Comparison of ENCODE assay signal across 8 mouse cellular contexts in genomic region chr11:120011761-120012560, GRCm38 (mm10). TPM values are rescaled to one million over a fixed set of nuclear protein-coding genes. Genes with fewer than 3 reads are reported as not detected.
DNase-seq lines count a peak whose midpoint lies in the region; ATAC-seq and TF ChIP-seq lines count a peak whose summit lies in the region.

No protein-coding gene starts in this region.

- DNase-seq in adrenal gland, postnatal 10 days, result peak; percentile 53
- no peak for DNase-seq in adrenal gland, adult 8-10 months
- DNase-seq in lung, adult 2 months, result no peak
- DNase-seq in hindbrain, embryonic 14.5 days (ENCODE audit: low spot score), result no peak
- peak; percentile 77 for DNase-seq in midbrain, postnatal 0 days (ENCODE audit: low spot score)
- no peak for DNase-seq in T-cell, adult 2 months (ENCODE audit: low spot score)
- DNase-seq in urinary bladder, postnatal 4 days (ENCODE audit: low spot score in 2 of 2), result no peak

- H3K9ac ChIP-seq in lung, embryonic 16.5 days (ENCODE audit: low read length), result no peak overlapping the region
- peak overlapping the region; percentile 12; the same call in 1 of the 2 replicates for H3K9ac ChIP-seq in hindbrain, embryonic 14.5 days
- H3K9ac ChIP-seq in midbrain, postnatal 0 days (replicated peaks; ENCODE audit: low read length, poor library complexity, severe bottlenecking), result no peak overlapping the region; the same call in 1 of the 2 replicates

- WGBS in lung, embryonic 16.5 days, result 37% methylated on average over 43 of the region's 43 CpGs
- WGBS in lung, adult 2 months, result 49% methylated on average over 43 of the region's 43 CpGs
- WGBS in hindbrain, embryonic 14.5 days, result 38% methylated on average over 43 of the region's 43 CpGs
- WGBS in midbrain, postnatal 0 days, result 49% methylated on average over 43 of the region's 43 CpGs

- peak overlapping the region; percentile 13 for H3K4me3 ChIP-seq in lung, embryonic 16.5 days (ENCODE audit: low read length)
- no peak overlapping the region for H3K4me3 ChIP-seq in lung, adult 2 months (replicated peaks; ENCODE audit: extremely low read depth, low read depth, low read length)
- no peak overlapping the region for H3K4me3 ChIP-seq in hindbrain, embryonic 14.5 days (replicated peaks; ENCODE audit: low read length)
- no peak overlapping the region for H3K4me3 ChIP-seq in midbrain, postnatal 0 days (ENCODE audit: low read depth, low read length)

- peaks cover 10% of the 10 kb centered on the region for H3K4me1 ChIP-seq in lung, embryonic 16.5 days (replicated peaks; ENCODE audit: control insufficient read depth, insufficient read depth, low read length)
- H3K4me1 ChIP-seq in lung, adult 2 months (ENCODE audit: control insufficient read depth, insufficient read depth, low read length), result peaks cover 5% of the 10 kb centered on the region; the same call in 1 of the 2 replicates
- peaks cover 6% of the 10 kb centered on the region; the same call in 1 of the 2 replicates for H3K4me1 ChIP-seq in hindbrain, embryonic 14.5 days (replicated peaks; ENCODE audit: control insufficient read depth, insufficient read depth, low read length)
- H3K4me1 ChIP-seq in midbrain, postnatal 0 days (ENCODE audit: insufficient read depth, low read length), result 0 out of 2 replicates have a peak, but pooled peaks cover 4% of the 10 kb centered on the region

- H3K36me3 ChIP-seq in lung, embryonic 16.5 days (ENCODE audit: control insufficient read depth, insufficient read depth, low read length), result no peaks in the 10 kb centered on the region
- peaks cover 64% of the 10 kb centered on the region for H3K36me3 ChIP-seq in hindbrain, embryonic 14.5 days (replicated peaks; ENCODE audit: control insufficient read depth, insufficient read depth)
- peaks cover 71% of the 10 kb centered on the region for H3K36me3 ChIP-seq in midbrain, postnatal 0 days (ENCODE audit: insufficient read depth, low read length)

- no peak for TF ChIP-seq POLR2A in lung, adult 2 months (IDR thresholded peaks at IDR 0.05; ENCODE audit: borderline replicate concordance, extremely low read depth, low read depth, low read length)

- 0 out of 2 replicates have a peak, but pooled peaks have one; percentile 9 for ATAC-seq in lung, embryonic 16.5 days (ENCODE audit: low read depth)
- ATAC-seq in hindbrain, embryonic 14.5 days (ENCODE audit: low FRiP score), result peak; percentile 24; the same call in 1 of the 2 replicates
- ATAC-seq in midbrain, postnatal 0 days (ENCODE audit: low FRiP score), result peak; percentile 8; the same call in 1 of the 2 replicates

- no peaks in the 10 kb centered on the region for H3K27me3 ChIP-seq in lung, embryonic 16.5 days (ENCODE audit: control insufficient read depth, insufficient read depth, low read depth, low read length)
- no peaks in the 10 kb centered on the region for H3K27me3 ChIP-seq in hindbrain, embryonic 14.5 days (ENCODE audit: control insufficient read depth, insufficient read depth, low read length)
- no peaks in the 10 kb centered on the region for H3K27me3 ChIP-seq in midbrain, postnatal 0 days (ENCODE audit: insufficient read depth, low read length)

- no peak for TF ChIP-seq CTCF in lung, adult 2 months (IDR thresholded peaks at IDR 0.05; ENCODE audit: insufficient read depth, low read length)
- peak; percentile 50 for TF ChIP-seq CTCF in midbrain, postnatal 0 days (IDR thresholded peaks at IDR 0.05)

- H3K27ac ChIP-seq in lung, embryonic 16.5 days (ENCODE audit: low read length), result no peak overlapping the region
- H3K27ac ChIP-seq in hindbrain, embryonic 14.5 days, result no peak overlapping the region
- H3K27ac ChIP-seq in midbrain, postnatal 0 days (ENCODE audit: low read depth, low read length), result no peak overlapping the region

- H3K9me3 ChIP-seq in lung, embryonic 16.5 days (ENCODE audit: control insufficient read depth, low read length), result no peaks in the 10 kb centered on the region
- H3K9me3 ChIP-seq in hindbrain, embryonic 14.5 days (ENCODE audit: control insufficient read depth, low read length), result no peaks in the 10 kb centered on the region
- no peaks in the 10 kb centered on the region for H3K9me3 ChIP-seq in midbrain, postnatal 0 days (ENCODE audit: low read length)

- H3K4me2 ChIP-seq in lung, embryonic 16.5 days (ENCODE audit: low read depth, low read length), result peak overlapping the region; percentile 38
- peak overlapping the region; percentile 29 for H3K4me2 ChIP-seq in hindbrain, embryonic 14.5 days (replicated peaks)
- no peak overlapping the region for H3K4me2 ChIP-seq in midbrain, postnatal 0 days (ENCODE audit: low read depth, low read length, poor library complexity, severe bottlenecking)

RNA-seq across cellular contexts. Expression of gene Aatk, which starts 35.0 kb away (rescaled TPM):
- total RNA-seq in adrenal gland, postnatal 10 days (2021), result 10 to 100 TPM; 16.3 to 23.5 TPM
- total RNA-seq in adrenal gland, adult 8-10 months (2022), result 10 to 100 TPM; 14.3 to 22.8 (median 18.3) TPM
- 2.0 and 2.2 TPM in 2 replicates for polyA plus RNA-seq in lung, embryonic 16.5 days (2015; fragmentation: Nextera tagmentation; extraction: Ambion mirVana)
- polyA plus RNA-seq in lung, adult 2 months (2012; rRNA removed), result 28.9 and 38.7 TPM in 2 replicates
- polyA plus RNA-seq in hindbrain, embryonic 14.5 days (2014; fragmentation: Nextera tagmentation; extraction: Ambion mirVana), result 45.3 and 49.1 TPM in 2 replicates
- 170 and 178 TPM in 2 replicates for total RNA-seq in midbrain, postnatal 0 days (2014; rRNA removed)
- polyA plus RNA-seq in midbrain, postnatal 0 days (2015; fragmentation: Nextera tagmentation; extraction: Ambion mirVana), result 44.9 and 46.9 TPM in 2 replicates

Comparison
In these comparisons a context has a peak if more than half of its experiments do, and no peak if none do; other contexts are left out.
1. DNase-seq: peak in adrenal gland, postnatal 10 days (single experiment) and midbrain, postnatal 0 days (single experiment); none in adrenal gland, adult 8-10 months (single experiment), lung, adult 2 months (single experiment), hindbrain, embryonic 14.5 days (single experiment), T-cell, adult 2 months (single experiment) and urinary bladder, postnatal 4 days (0 of 2).
2. Peak in every context shown above with its lines, with median percentiles within 50 percentile points of each other: ATAC-seq.